Mouse (Mus musculus) erythroblast, embryonic 14.5 days (primary cell): ENCODE results near the gene Ptprn2.

Source experiments
- GATA1 ChIP-seq: IDR thresholded peaks from 2 replicates; pipeline ENCODE4 v1.6.1; 2012; ENCODE audit warnings: low read length, inconsistent platforms, mixed read lengths
- TAL1 ChIP-seq: IDR thresholded peaks from 3 replicates; pipeline ENCODE4 v1.6.1; 2012; ENCODE audit warnings: low read length, inconsistent platforms, mixed read lengths

DNA sequence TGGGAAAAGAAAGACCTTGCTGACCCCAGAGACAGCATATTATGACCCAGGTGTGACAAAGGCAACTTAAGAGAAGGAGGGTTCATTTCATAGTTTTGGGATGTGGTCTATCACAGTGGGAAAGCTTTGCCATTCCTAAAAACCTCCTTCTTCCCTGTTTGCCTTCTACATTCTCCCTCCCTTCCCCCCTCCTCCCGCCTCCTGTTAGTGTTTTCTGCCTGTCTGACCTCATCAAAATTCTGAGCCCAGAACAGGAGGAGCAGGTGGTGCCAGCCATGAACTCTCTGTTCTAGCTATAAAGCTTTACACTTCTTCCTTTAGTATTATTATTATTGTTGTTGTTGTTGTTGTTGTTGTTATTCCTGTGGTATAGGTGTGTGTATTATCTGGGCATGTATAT, 3.6 kb upstream of the Ptprn2 start:
- TF ChIP-seq GATA1 (no peak), TAL1 (no peak)
